Mouse (Mus musculus): Measurements from ENCODE around the gene Dusp16.

The Dusp16 gene

GRCm38 (mm10) chr6:134792141-134793045, at the start of gene Dusp16:
Gene Dusp16 (minus strand): TSS chr6:134792625.
- peak; percentile 89 for DNase-seq (ENCODE audit: low spot score)

GRCm38 (mm10) chr6:134840346-134840745, 47.9 kb upstream of the Dusp16 start:
- DNase-seq (ENCODE audit: low spot score): no peak

- DNase-seq (ENCODE audit: low spot score): no peak
Observed at GRCm38 (mm10) chr6:134838111-134838510, 45.7 kb upstream of the Dusp16 start.

- no peak for DNase-seq (ENCODE audit: low spot score)
Observed at GRCm38 (mm10) chr6:134834585-134835251, 42.3 kb upstream of the Dusp16 start.

GRCm38 (mm10) chr6:134830776-134831175, 38.4 kb upstream of the Dusp16 start:
- no peak for DNase-seq (ENCODE audit: low spot score)

GRCm38 (mm10) chr6:134829786-134830700, 37.6 kb upstream of the Dusp16 start, which contains the start of gene Crebl2:
Gene Crebl2 (plus strand): TSS chr6:134830154.
- peak; percentile 100 for DNase-seq (ENCODE audit: low spot score)

- DNase-seq (ENCODE audit: low spot score): no peak
Observed at GRCm38 (mm10) chr6:134822844-134823243, 30.4 kb upstream of the Dusp16 start.

GRCm38 (mm10) chr6:134820411-134820810, 28.0 kb upstream of the Dusp16 start:
- DNase-seq (ENCODE audit: low spot score): peak; percentile 25

- DNase-seq (ENCODE audit: low spot score): peak; percentile 33
Observed at GRCm38 (mm10) chr6:134819741-134820140, 27.3 kb upstream of the Dusp16 start.

- no peak for DNase-seq (ENCODE audit: low spot score)
Observed at GRCm38 (mm10) chr6:134817051-134817928, 24.9 kb upstream of the Dusp16 start.

- no peak for DNase-seq (ENCODE audit: low spot score)
Observed at GRCm38 (mm10) chr6:134813066-134813465, 20.6 kb upstream of the Dusp16 start.

GRCm38 (mm10) chr6:134807794-134808193, 15.4 kb upstream of the Dusp16 start:
- DNase-seq (ENCODE audit: low spot score): no peak

GRCm38 (mm10) chr6:134807091-134807490, 14.7 kb upstream of the Dusp16 start:
- no peak for DNase-seq (ENCODE audit: low spot score)

GRCm38 (mm10) chr6:134806130-134806529, 13.7 kb upstream of the Dusp16 start:
- no peak for DNase-seq (ENCODE audit: low spot score)

- DNase-seq (ENCODE audit: low spot score): no peak
Observed at GRCm38 (mm10) chr6:134804736-134805277, 12.4 kb upstream of the Dusp16 start.

- DNase-seq (ENCODE audit: low spot score): peak; percentile 68
Observed at GRCm38 (mm10) chr6:134802641-134803043, 10.2 kb upstream of the Dusp16 start.

GRCm38 (mm10) chr6:134801483-134801882, 9.1 kb upstream of the Dusp16 start:
- DNase-seq (ENCODE audit: low spot score): no peak

- no peak for DNase-seq (ENCODE audit: low spot score)
Observed at GRCm38 (mm10) chr6:134796297-134796696, 3.9 kb upstream of the Dusp16 start.

- peak; percentile 86 for DNase-seq (ENCODE audit: low spot score)
Observed at GRCm38 (mm10) chr6:134793911-134794520, 1.6 kb upstream of the Dusp16 start.
